In genomic region chr15:96257781-96258180, GRCm38 (mm10) we compare ENCODE assay signal across 15 mouse cellular contexts. TPM values are rescaled to one million over a fixed set of nuclear protein-coding genes. Genes with fewer than 3 reads are reported as not detected.
DNase-seq lines count a peak whose midpoint lies in the region; ATAC-seq lines count a peak whose summit lies in the region.
"Had no signal": no experiment of that assay in that cellular context is flagged by ENCODE, and none has a peak within 500 bp of the region (broad histone marks: within the 10 kb centered on the region; RNA-seq: fewer than 3 reads in every experiment).

No protein-coding gene starts in this region.

- 65% methylated on average over 5 of the region's 5 CpGs for WGBS in heart, embryonic 11.5 days (ENCODE audit: insufficient replicate concordance)
- WGBS in kidney, embryonic 16.5 days: 65% methylated on average over 5 of the region's 5 CpGs
- WGBS in intestine, embryonic 15.5 days: 69% methylated on average over 5 of the region's 5 CpGs

- peaks cover 15% of the 10 kb centered on the region for H3K9me3 ChIP-seq in heart, embryonic 11.5 days (replicated peaks; ENCODE audit: control insufficient read depth, low read length)
- peaks cover 24% of the 10 kb centered on the region for H3K9me3 ChIP-seq in kidney, embryonic 16.5 days (ENCODE audit: low read length)
- H3K9me3 ChIP-seq in intestine, embryonic 15.5 days: no peaks in the 10 kb centered on the region

- H3K27me3 ChIP-seq in heart, embryonic 11.5 days (ENCODE audit: control insufficient read depth, insufficient read depth, low read length): no peaks in the 10 kb centered on the region
- H3K27me3 ChIP-seq in kidney, embryonic 16.5 days (ENCODE audit: insufficient read depth, low read length): no peaks in the 10 kb centered on the region
- H3K27me3 ChIP-seq in intestine, embryonic 15.5 days (replicated peaks): no peaks in the 10 kb centered on the region
- H3K27me3 ChIP-seq: forebrain, embryonic 12.5 days had no signal

- H3K9ac ChIP-seq in heart, embryonic 11.5 days (ENCODE audit: low read depth, low read length): no peak overlapping the region
- H3K9ac ChIP-seq in kidney, embryonic 16.5 days (replicated peaks; ENCODE audit: low read length): no peak overlapping the region
- H3K9ac ChIP-seq in intestine, embryonic 15.5 days: no peak overlapping the region
- H3K9ac ChIP-seq: forebrain, embryonic 12.5 days; liver, embryonic 13.5 days had no signal

- DNase-seq in heart, postnatal 14 days: no peak
- DNase-seq in kidney, postnatal 36 days: no peak
- peak; percentile 79 for DNase-seq in thymus, postnatal 14 days
- DNase-seq in right cerebral cortex, postnatal 4 days: no peak
- DNase-seq in embryo, embryonic 10 days (ENCODE audit: low spot score): no peak
- DNase-seq: cerebellum, postnatal 14 days; kidney, adult 18-20 months; liver, embryonic 13.5 days had no signal

- ATAC-seq in heart, embryonic 11.5 days (replicated peaks; ENCODE audit: insufficient number of reproducible peaks, low FRiP score, low TSS enrichment): no peak
- no peak for ATAC-seq in kidney, embryonic 16.5 days (ENCODE audit: low FRiP score, low TSS enrichment)
- no peak for ATAC-seq in intestine, embryonic 15.5 days

- H3K27ac ChIP-seq in heart, embryonic 11.5 days (ENCODE audit: low read depth, low read length): no peak overlapping the region
- no peak overlapping the region for H3K27ac ChIP-seq in kidney, embryonic 16.5 days (ENCODE audit: low read length)
- no peak overlapping the region for H3K27ac ChIP-seq in intestine, embryonic 15.5 days
- H3K27ac ChIP-seq: forebrain, embryonic 12.5 days; heart, embryonic 10.5 days; layer of hippocampus, adult 2 months; liver, embryonic 13.5 days; midbrain, embryonic 10.5 days had no signal

- peak overlapping the region; percentile 31 for H3K4me2 ChIP-seq in heart, embryonic 11.5 days
- H3K4me2 ChIP-seq in kidney, embryonic 16.5 days (replicated peaks; ENCODE audit: low read depth, low read length): peak overlapping the region; percentile 27
- H3K4me2 ChIP-seq in intestine, embryonic 15.5 days (replicated peaks): 0 out of 2 replicates have a peak overlapping the region, but pooled peaks have one; percentile 24
- H3K4me2 ChIP-seq: forebrain, embryonic 12.5 days; liver, embryonic 13.5 days had no signal

- no peaks in the 10 kb centered on the region; the same call in 1 of the 2 replicates for H3K4me1 ChIP-seq in heart, embryonic 11.5 days (ENCODE audit: control insufficient read depth, insufficient read depth, low read length)
- peaks cover 12% of the 10 kb centered on the region; the same call in 1 of the 2 replicates for H3K4me1 ChIP-seq in kidney, embryonic 16.5 days (ENCODE audit: insufficient read depth, low read length)
- 0 out of 2 replicates have a peak, but pooled peaks cover 2% of the 10 kb centered on the region for H3K4me1 ChIP-seq in intestine, embryonic 15.5 days (replicated peaks)
- H3K4me1 ChIP-seq: liver, embryonic 13.5 days had no signal

- no peak overlapping the region for H3K4me3 ChIP-seq in heart, embryonic 11.5 days (ENCODE audit: low read depth, low read length)
- H3K4me3 ChIP-seq in kidney, embryonic 16.5 days (ENCODE audit: low read length): no peak overlapping the region
- H3K4me3 ChIP-seq in intestine, embryonic 15.5 days (replicated peaks): no peak overlapping the region
- H3K4me3 ChIP-seq: forebrain, embryonic 12.5 days; heart, embryonic 10.5 days; layer of hippocampus, adult 2 months; liver, embryonic 13.5 days; midbrain, embryonic 10.5 days had no signal

- no peaks in the 10 kb centered on the region for H3K36me3 ChIP-seq in heart, embryonic 11.5 days (ENCODE audit: control insufficient read depth, insufficient read depth, low read length)
- H3K36me3 ChIP-seq in kidney, embryonic 16.5 days (ENCODE audit: insufficient read depth, low read length): 0 out of 2 replicates have a peak, but pooled peaks cover under 1% of the 10 kb centered on the region
- H3K36me3 ChIP-seq in intestine, embryonic 15.5 days: no peaks in the 10 kb centered on the region
- H3K36me3 ChIP-seq: forebrain, embryonic 12.5 days; heart, embryonic 10.5 days; liver, embryonic 13.5 days; midbrain, embryonic 10.5 days had no signal

- intact Hi-C loops in heart, postnatal 14 days (cut with DNase I): no loop called here

RNA-seq across cellular contexts. Expression of gene Arid2, which starts 29.5 kb away (rescaled TPM):
- 22.0 and 22.6 TPM in 2 replicates for polyA plus RNA-seq in heart, embryonic 11.5 days (2014; fragmentation: Nextera tagmentation; extraction: Ambion mirVana)
- total RNA-seq in heart, postnatal 14 days (2021): 10 to 100 TPM; 31.9 to 34.5 TPM
- polyA plus RNA-seq in kidney, embryonic 16.5 days (2015; fragmentation: Nextera tagmentation; extraction: Ambion mirVana): 24.0 and 25.9 TPM in 2 replicates
- 16.0 and 16.8 TPM in 2 replicates for polyA plus RNA-seq in intestine, embryonic 15.5 days (2015; fragmentation: Nextera tagmentation; extraction: Ambion mirVana)
